Mouse (Mus musculus) spleen, adult 2 months (tissue): Measurements from ENCODE around the gene Plekho1.

Source experiments
- CTCF ChIP-seq: fragments of 200-500 bp; IDR thresholded peaks from 2 replicates; pipeline ENCODE4 v1.5.1; 2011; ENCODE audit warnings: mild to moderate bottlenecking, inconsistent platforms; ENCODE audit not compliant: insufficient read depth, insufficient read length, insufficient replicate concordance; ENCODE audit errors: extremely low read depth
- POLR2A ChIP-seq: fragments of 200-500 bp; IDR thresholded peaks from 2 replicates; pipeline ENCODE4 v1.6.1; 2011; ENCODE audit warnings: low read depth, low read length, inconsistent platforms

DNA sequence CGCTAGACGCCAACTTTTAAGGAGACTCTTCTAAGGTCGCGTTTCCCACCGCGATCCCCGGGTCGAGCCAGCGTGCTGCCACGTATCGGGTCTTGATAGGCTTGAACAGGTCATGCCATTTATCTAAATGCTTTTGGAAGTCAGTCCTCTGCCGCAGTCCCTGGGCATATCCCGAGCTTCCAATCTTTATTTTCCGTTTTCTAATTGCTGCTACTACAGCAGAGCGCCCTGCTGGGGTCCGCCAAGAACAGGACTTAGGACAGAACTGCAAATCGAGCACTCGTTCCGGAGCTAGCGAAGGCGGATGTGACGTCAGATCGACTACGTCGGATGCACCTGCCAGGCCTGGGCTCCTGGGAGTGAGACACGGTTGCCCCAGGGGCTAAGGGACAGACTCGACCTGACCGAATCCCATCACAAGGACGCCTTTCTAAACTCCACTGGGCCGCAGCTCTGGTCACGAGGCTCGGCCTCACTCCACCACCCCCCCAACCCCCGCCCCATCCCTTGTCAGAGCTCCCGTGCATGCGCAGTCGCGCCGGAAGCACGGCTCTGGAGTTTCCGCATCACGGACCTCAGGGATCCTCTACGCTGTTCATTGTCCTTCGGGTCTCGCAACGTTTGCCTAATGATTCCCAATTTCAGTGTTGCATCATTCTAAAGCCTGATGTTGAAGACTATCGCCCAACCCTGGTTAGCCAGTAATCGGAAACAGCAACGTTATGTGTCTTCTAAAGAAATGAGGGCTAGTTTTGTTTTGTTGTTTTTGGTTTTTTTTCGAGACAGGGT lies 44.8 kb downstream of the Plekho1 start:
- TF ChIP-seq CTCF = no peak
- TF ChIP-seq POLR2A = peak; percentile 77
